16 mouse cellular contexts compared by ENCODE assay signal in the genomic region with DNA sequence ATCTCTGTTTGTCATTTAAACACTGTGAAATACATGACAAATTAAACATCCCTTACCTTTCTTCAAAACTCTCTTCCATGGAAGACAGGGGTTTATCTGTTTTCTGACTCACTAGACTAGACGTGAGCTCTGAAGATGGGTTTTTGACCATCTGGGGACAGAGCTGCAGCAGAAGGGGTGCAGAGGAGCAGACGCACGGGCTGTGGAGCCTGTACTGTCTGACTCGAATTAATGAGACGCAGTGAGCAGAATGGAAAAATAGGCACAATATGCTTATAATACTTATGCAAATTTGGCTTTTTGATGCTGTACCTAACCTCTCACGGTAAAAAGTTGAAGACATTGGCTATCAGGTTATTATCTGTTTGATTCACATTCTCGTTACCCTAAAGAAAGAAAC. TPM values are rescaled to one million over a fixed set of nuclear protein-coding genes. Genes with fewer than 3 reads are reported as not detected.
DNase-seq lines count a peak whose midpoint lies in the region; ATAC-seq and TF ChIP-seq lines count a peak whose summit lies in the region.
"Had no signal": no experiment of that assay in that cellular context is flagged by ENCODE, and none has a peak within 500 bp of the region (broad histone marks: within the 10 kb centered on the region; RNA-seq: fewer than 3 reads in every experiment).

No protein-coding gene starts in this region.

- H3K4me3 ChIP-seq in forebrain, embryonic 12.5 days (replicated peaks): peak overlapping the region; percentile 56
- peak overlapping the region; percentile 60 for H3K4me3 ChIP-seq in hindbrain, embryonic 15.5 days
- peak overlapping the region; percentile 66 for H3K4me3 ChIP-seq in midbrain, embryonic 16.5 days (ENCODE audit: low read depth, low read length)
- no peak overlapping the region for H3K4me3 ChIP-seq in liver, postnatal 0 days (ENCODE audit: low read depth, low read length)
- H3K4me3 ChIP-seq: heart, adult 2 months had no signal

- intact Hi-C loops in left cerebral cortex, postnatal 4 days (cut with DNase I): no loop called here
- intact Hi-C loops in left cerebral cortex, postnatal 25 days (cut with DNase I): loop anchor here (5.0 to 10.0 kb wide), 3 partner anchors 153 to 383 kb away; no protein-coding TSS in a partner anchor

- H3K36me3 ChIP-seq in forebrain, embryonic 12.5 days (replicated peaks): no peaks in the 10 kb centered on the region
- H3K36me3 ChIP-seq in hindbrain, embryonic 15.5 days: no peaks in the 10 kb centered on the region
- H3K36me3 ChIP-seq in midbrain, embryonic 16.5 days (ENCODE audit: control insufficient read depth, insufficient read depth, low read length): no peaks in the 10 kb centered on the region
- no peaks in the 10 kb centered on the region for H3K36me3 ChIP-seq in liver, postnatal 0 days (replicated peaks; ENCODE audit: insufficient read depth, low read length)

- peak overlapping the region; percentile 93 for H3K4me2 ChIP-seq in forebrain, embryonic 12.5 days
- peak overlapping the region; percentile 89 for H3K4me2 ChIP-seq in hindbrain, embryonic 15.5 days
- peak overlapping the region; percentile 77 for H3K4me2 ChIP-seq in midbrain, embryonic 16.5 days (ENCODE audit: low read length)
- H3K4me2 ChIP-seq in liver, postnatal 0 days (ENCODE audit: low read depth, low read length): no peak overlapping the region

- no peak for ATAC-seq in forebrain, embryonic 12.5 days (ENCODE audit: low FRiP score)
- no peak for ATAC-seq in hindbrain, embryonic 15.5 days (ENCODE audit: low FRiP score, low read depth)
- ATAC-seq in midbrain, embryonic 16.5 days: no peak
- ATAC-seq in liver, postnatal 0 days: no peak

- no peak overlapping the region for H3K27ac ChIP-seq in forebrain, embryonic 12.5 days
- H3K27ac ChIP-seq in hindbrain, embryonic 15.5 days (replicated peaks): peak overlapping the region; percentile 84
- H3K27ac ChIP-seq in midbrain, embryonic 16.5 days (ENCODE audit: low read length): peak overlapping the region; percentile 83
- H3K27ac ChIP-seq in liver, postnatal 0 days (ENCODE audit: low read depth): no peak overlapping the region
- H3K27ac ChIP-seq: heart, adult 2 months had no signal

- H3K4me1 ChIP-seq in forebrain, embryonic 12.5 days: peaks cover 35% of the 10 kb centered on the region
- H3K4me1 ChIP-seq in hindbrain, embryonic 15.5 days (replicated peaks): peaks cover 20% of the 10 kb centered on the region
- H3K4me1 ChIP-seq in midbrain, embryonic 16.5 days (ENCODE audit: control insufficient read depth, insufficient read depth, low read length): peaks cover 15% of the 10 kb centered on the region
- H3K4me1 ChIP-seq in liver, postnatal 0 days (ENCODE audit: insufficient read depth): no peaks in the 10 kb centered on the region

- WGBS in forebrain, embryonic 12.5 days: 19% methylated on average over 7 of the region's 7 CpGs
- 27% methylated on average over 7 of the region's 7 CpGs for WGBS in hindbrain, embryonic 15.5 days
- WGBS in midbrain, embryonic 16.5 days: 17% methylated on average over 7 of the region's 7 CpGs
- WGBS in liver, postnatal 0 days (ENCODE audit: insufficient replicate concordance): 49% methylated on average over 7 of the region's 7 CpGs

- DNase-seq in left cerebral cortex, postnatal 4 days: peak; percentile 19
- no peak for DNase-seq in left cerebral cortex, adult 11 months (ENCODE audit: low spot score)
- no peak for DNase-seq in gastrocnemius, postnatal 25 days
- no peak for DNase-seq in liver, postnatal 0 days
- DNase-seq in left cerebral cortex, postnatal 25 days (ENCODE audit: low spot score in 2 of 2): no peak
- DNase-seq: embryo, embryonic 11 days; heart, adult 2 months; kidney, postnatal 14 days; lung, adult 2 months; spleen, adult 18-20 months had no signal

- no peak overlapping the region; the same call in 1 of the 2 replicates for H3K9ac ChIP-seq in forebrain, embryonic 12.5 days
- H3K9ac ChIP-seq in hindbrain, embryonic 15.5 days: peak overlapping the region; percentile 67
- H3K9ac ChIP-seq in midbrain, embryonic 16.5 days (ENCODE audit: low read depth, low read length): peak overlapping the region; percentile 81
- H3K9ac ChIP-seq in liver, postnatal 0 days (replicated peaks): no peak overlapping the region

- no peak for TF ChIP-seq EP300 in liver, postnatal 0 days (IDR thresholded peaks at IDR 0.05; ENCODE audit: low read depth)

- H3K27me3 ChIP-seq in forebrain, embryonic 12.5 days: peaks cover 21% of the 10 kb centered on the region
- 0 out of 2 replicates have a peak, but pooled peaks cover 7% of the 10 kb centered on the region for H3K27me3 ChIP-seq in hindbrain, embryonic 15.5 days
- H3K27me3 ChIP-seq in midbrain, embryonic 16.5 days (ENCODE audit: control insufficient read depth, insufficient read depth, low read depth, low read length): no peaks in the 10 kb centered on the region
- peaks cover 27% of the 10 kb centered on the region for H3K27me3 ChIP-seq in liver, postnatal 0 days (ENCODE audit: insufficient read depth, low read length)

- no peak for TF ChIP-seq CTCF in liver, postnatal 0 days (IDR thresholded peaks at IDR 0.05; ENCODE audit: low read depth)

- no peaks in the 10 kb centered on the region for H3K9me3 ChIP-seq in forebrain, embryonic 12.5 days
- H3K9me3 ChIP-seq in hindbrain, embryonic 15.5 days: no peaks in the 10 kb centered on the region
- H3K9me3 ChIP-seq in midbrain, embryonic 16.5 days (replicated peaks; ENCODE audit: control insufficient read depth, low read length, poor library complexity, severe bottlenecking): no peaks in the 10 kb centered on the region
- no peaks in the 10 kb centered on the region for H3K9me3 ChIP-seq in liver, postnatal 0 days (ENCODE audit: low read length)

RNA-seq across cellular contexts. Expression of gene Cdh8, which starts 1.2 kb away (rescaled TPM):
- 100 to 1,000 TPM in 1 of 2 experiments, 10 to 100 TPM in 1; 96.0 to 110 TPM for total RNA-seq in left cerebral cortex, postnatal 4 days (2021)
- 15.9 and 16.9 TPM in 2 replicates for polyA plus RNA-seq in forebrain, embryonic 12.5 days (2016; fragmentation: Nextera tagmentation; extraction: Ambion mirVana)
- polyA plus RNA-seq in hindbrain, embryonic 15.5 days (2015; fragmentation: Nextera tagmentation; extraction: Ambion mirVana): 50.5 and 52.7 TPM in 2 replicates
- 64.4 and 76.2 TPM in 2 replicates for polyA plus RNA-seq in midbrain, embryonic 16.5 days (2015; fragmentation: Nextera tagmentation; extraction: Ambion mirVana)
- total RNA-seq in gastrocnemius, postnatal 25 days (2021): not detected
- polyA plus RNA-seq in liver, postnatal 0 days (2015; fragmentation: Nextera tagmentation; extraction: Ambion mirVana): not detected in 2 replicates
- 10 to 100 TPM; 49.0 to 49.7 TPM for total RNA-seq in left cerebral cortex, postnatal 25 days (2021)
- total RNA-seq: adrenal gland, adult 18-20 months; megakaryocyte-erythroid progenitor cell, adult 5-6 weeks had no signal
- polyA plus RNA-seq: lung, adult 2 months; testis, adult 2 months had no signal

Comparison
In these comparisons a context has a peak if more than half of its experiments do, and no peak if none do; other contexts are left out.
1. H3K27ac ChIP-seq: peak in hindbrain, embryonic 15.5 days (single experiment) and midbrain, embryonic 16.5 days (single experiment); none in forebrain, embryonic 12.5 days (single experiment) and liver, postnatal 0 days (single experiment).
2. H3K9ac ChIP-seq: peak in hindbrain, embryonic 15.5 days (single experiment) and midbrain, embryonic 16.5 days (single experiment); none in forebrain, embryonic 12.5 days (single experiment) and liver, postnatal 0 days (single experiment).
3. RNA of gene Cdh8, which starts 1.2 kb away (polyA plus RNA-seq): 64.4 to 76.2 TPM in midbrain, embryonic 16.5 days, 50.5 to 52.7 TPM in hindbrain, embryonic 15.5 days and 15.9 to 16.9 TPM in forebrain, embryonic 12.5 days; not detected in liver, postnatal 0 days; every median in the first group is over 10 times any median in the second.